Mouse (Mus musculus) hindbrain, embryonic 13.5 days (tissue): ENCODE measurements around the gene Gm4131. TPM values are rescaled to one million over a fixed set of nuclear protein-coding genes. Genes with fewer than 3 reads are reported as not detected.

ENCODE experiments used
- ATAC-seq: fragments of 200-750 bp; cut with Nextera tagmentation; 2 replicates; pipeline ENCODE4 v1.8.0; 2017; ENCODE audit warnings: moderate TSS enrichment; ENCODE audit not compliant: low FRiP score
- H3K27ac ChIP-seq: fragments of 300-500 bp; sonication (generic); 2 replicates; pipeline ENCODE4 v1.5.1; 2015; ENCODE audit warnings: inconsistent platforms, mild to moderate bottlenecking, moderate library complexity
- H3K27me3 ChIP-seq: fragments of 300-500 bp; sonication (generic); 2 replicates; pipeline ENCODE4 v1.6.1; 2015; ENCODE audit warnings: mild to moderate bottlenecking, inconsistent platforms
- H3K36me3 ChIP-seq: fragments of 300-500 bp; sonication (generic); 2 replicates; pipeline ENCODE4 v1.6.1; 2015; ENCODE audit warnings: mild to moderate bottlenecking, inconsistent platforms
- H3K4me1 ChIP-seq: fragments of 300-500 bp; sonication (generic); replicated peaks from 2 replicates; pipeline ENCODE4 v1.6.1; 2015; ENCODE audit warnings: inconsistent platforms
- H3K4me2 ChIP-seq: fragments of 300-500 bp; sonication (generic); 2 replicates; pipeline ENCODE4 v1.6.1; 2015; ENCODE audit warnings: inconsistent platforms, mild to moderate bottlenecking, moderate library complexity
- H3K4me3 ChIP-seq: fragments of 300-500 bp; sonication (generic); 2 replicates; pipeline ENCODE4 v1.5.1; 2015; ENCODE audit warnings: mild to moderate bottlenecking, inconsistent platforms
- H3K9ac ChIP-seq: fragments of 300-500 bp; sonication (generic); 2 replicates; pipeline ENCODE4 v1.6.1; 2015; ENCODE audit warnings: mild to moderate bottlenecking, inconsistent platforms
- H3K9me3 ChIP-seq: fragments of 300-500 bp; sonication (generic); 2 replicates; pipeline ENCODE4 v1.6.1; 2016; ENCODE audit warnings: inconsistent platforms
- WGBS: fragments of 180-500 bp; shearing (Covaris S2); methylation state at CpG from one replicate; pipeline ENCODE4 v1.1.7; 2015; 5-methylcytosine and 5-hydroxymethylcytosine counted together
- polyA plus RNA-seq: library from polyadenylated mRNA; unstranded; fragments of >200 nt; fragmentation: Nextera tagmentation; extraction: Ambion mirVana; gene quantifications from 2 replicates; pipeline ENCODE4 v1.2.1, GENCODE M21; 2015

The Gm4131 gene
- polyA plus RNA-seq, 1 experiment from 2014 or later = 0.30 TPM

DNA sequence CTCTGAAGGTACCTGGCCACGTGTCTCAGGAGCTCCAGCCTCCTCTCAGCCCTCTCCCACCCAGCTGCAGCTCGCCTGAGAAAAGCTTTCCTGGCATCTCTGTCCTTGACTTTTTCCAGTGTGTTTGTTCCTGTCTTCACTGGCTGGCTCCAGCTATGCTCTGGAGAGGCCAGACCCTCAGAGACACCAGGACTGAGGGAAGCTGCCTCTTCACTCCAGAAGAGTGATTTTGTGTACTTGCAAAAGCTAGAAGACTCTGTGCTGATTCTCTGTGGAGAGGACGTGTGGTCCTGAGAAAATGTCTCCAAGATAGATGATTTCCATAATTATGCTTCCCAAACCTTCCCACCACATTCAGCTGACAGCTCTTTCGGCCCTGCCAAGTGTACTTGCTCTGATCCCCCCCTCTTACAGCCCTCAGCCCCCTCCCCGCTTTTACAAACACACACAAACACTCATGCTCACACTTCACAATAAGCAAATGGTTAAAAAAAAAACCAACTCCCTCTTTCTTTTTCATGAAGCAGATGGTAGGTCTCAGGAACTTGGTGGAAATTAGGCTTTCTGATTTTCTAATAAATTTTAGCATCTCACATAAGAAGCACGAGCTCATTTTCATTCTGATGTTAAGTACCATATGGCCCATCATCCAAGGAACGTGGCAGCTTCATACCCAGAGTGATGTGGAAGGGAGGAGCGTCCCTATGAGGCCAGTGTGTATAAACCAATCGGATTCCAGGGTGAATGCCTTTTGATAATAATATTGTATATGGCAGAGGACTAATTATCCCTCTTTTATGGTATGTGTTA is 111.8 kb downstream of the Gm4131 start:
- no peak overlapping the region for H3K9ac ChIP-seq
- ATAC-seq = peak; percentile 76
- 47% methylated on average over 9 of the region's 9 CpGs for WGBS

DNA sequence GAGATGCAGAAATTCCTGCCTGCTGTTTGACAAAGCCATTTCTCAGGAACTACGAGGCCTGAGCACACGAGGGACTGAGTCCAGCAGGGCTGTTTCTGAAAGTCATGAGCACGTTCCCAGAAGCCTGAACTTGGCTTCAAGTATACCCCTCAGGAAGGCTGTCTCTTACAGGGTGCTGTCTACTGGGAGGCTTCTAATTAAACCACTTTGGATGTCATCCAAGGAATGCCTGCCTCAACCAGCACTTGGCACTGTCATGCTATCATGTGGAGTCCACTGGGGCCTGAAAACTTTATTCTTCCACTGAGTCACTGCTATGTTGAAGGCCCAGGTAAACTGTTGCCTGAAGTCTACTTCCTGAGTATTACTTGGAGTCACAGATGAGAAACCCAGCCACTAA is 112.6 kb downstream of the Gm4131 start:
- H3K4me1 ChIP-seq = peaks cover 27% of the 10 kb centered on the region
- no peak overlapping the region for H3K4me2 ChIP-seq
- no peak overlapping the region for H3K27ac ChIP-seq
- ATAC-seq = no peak
- H3K27me3 ChIP-seq = no peaks in the 10 kb centered on the region
- no peak overlapping the region for H3K4me3 ChIP-seq
- no peak overlapping the region for H3K9ac ChIP-seq
- 64% methylated on average over 3 of the region's 3 CpGs for WGBS
- H3K9me3 ChIP-seq = no peaks in the 10 kb centered on the region
- no peaks in the 10 kb centered on the region for H3K36me3 ChIP-seq

More for the DNA sequence above, 111.8 kb downstream of the Gm4131 start:
- Histone ChIP-seq H3K36me3 (no peaks in the 10 kb centered on the region), H3K27me3 (no peaks in the 10 kb centered on the region), H3K27ac (peak overlapping the region; percentile 70), H3K4me1 (peaks cover 27% of the 10 kb centered on the region), H3K9me3 (no peaks in the 10 kb centered on the region), H3K4me2 (0 out of 2 replicates have a peak overlapping the region, but pooled peaks have one; percentile 8), H3K4me3 (no peak overlapping the region)

DNA sequence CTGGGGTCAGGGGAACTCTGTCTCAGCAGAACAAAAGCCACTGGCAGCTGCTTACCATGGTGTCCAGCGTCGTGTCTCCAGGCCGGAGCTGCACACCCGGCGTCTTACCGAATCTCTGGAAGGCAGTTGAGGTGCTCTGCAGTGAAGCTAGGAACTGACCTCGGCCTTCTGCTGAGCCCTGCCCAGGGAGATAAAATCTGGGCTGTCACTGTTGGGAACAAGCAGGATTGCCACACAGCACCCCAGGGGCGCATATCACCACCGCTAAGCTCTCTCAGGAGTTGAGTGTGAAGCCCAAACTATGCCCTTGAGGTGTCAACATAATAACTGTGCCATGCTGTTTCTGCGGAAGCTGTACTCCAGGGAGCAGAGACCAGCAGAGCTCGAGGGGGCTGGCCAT is 113.4 kb downstream of the Gm4131 start:
- Histone ChIP-seq H3K27ac (no peak overlapping the region), H3K4me2 (no peak overlapping the region), H3K9ac (no peak overlapping the region), H3K4me3 (no peak overlapping the region), H3K27me3 (no peaks in the 10 kb centered on the region), H3K36me3 (no peaks in the 10 kb centered on the region), H3K4me1 (peaks cover 27% of the 10 kb centered on the region), H3K9me3 (no peaks in the 10 kb centered on the region)
- WGBS = 75% methylated on average over 11 of the region's 11 CpGs
- ATAC-seq = no peak

DNA sequence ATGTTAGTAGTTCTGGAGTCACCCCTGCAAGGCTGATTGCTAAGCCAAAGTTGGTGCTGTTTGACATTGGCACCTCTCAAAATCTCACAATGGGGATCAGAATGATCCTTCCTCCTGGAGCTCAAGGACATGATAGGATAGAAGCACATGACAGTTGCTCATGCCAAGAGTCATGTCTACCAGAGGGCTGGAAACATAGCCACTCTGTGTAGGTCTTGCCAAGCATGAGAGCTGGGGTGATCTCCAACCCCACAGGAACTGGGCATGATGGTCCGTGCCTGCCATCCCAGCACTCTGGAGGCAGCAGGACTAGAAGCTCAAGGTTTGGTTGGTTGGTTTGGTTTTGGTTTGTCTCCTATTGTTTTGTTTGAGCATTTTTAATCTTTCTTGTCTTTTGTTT is 116.0 kb downstream of the Gm4131 start:
- no peak overlapping the region for H3K4me2 ChIP-seq
- WGBS = 96% methylated on average over 1 of the region's 1 CpGs
- no peaks in the 10 kb centered on the region for H3K27me3 ChIP-seq
- H3K4me1 ChIP-seq = peaks cover 20% of the 10 kb centered on the region
- no peak overlapping the region for H3K4me3 ChIP-seq
- no peaks in the 10 kb centered on the region for H3K9me3 ChIP-seq
- no peak overlapping the region for H3K9ac ChIP-seq
- no peaks in the 10 kb centered on the region for H3K36me3 ChIP-seq
- no peak overlapping the region for H3K27ac ChIP-seq
- no peak for ATAC-seq

GRCm38 (mm10) chr14:62447214-62447548 is 119.5 kb downstream of the Gm4131 start:
- no peak for ATAC-seq
- WGBS = 84% methylated on average over 3 of the region's 3 CpGs
- H3K36me3 ChIP-seq = no peaks in the 10 kb centered on the region
- H3K27ac ChIP-seq = no peak overlapping the region
- H3K9ac ChIP-seq = no peak overlapping the region
- no peak overlapping the region for H3K4me3 ChIP-seq
- no peaks in the 10 kb centered on the region for H3K27me3 ChIP-seq
- H3K4me1 ChIP-seq = peaks cover 5% of the 10 kb centered on the region
- H3K9me3 ChIP-seq = no peaks in the 10 kb centered on the region
- no peak overlapping the region for H3K4me2 ChIP-seq

DNA sequence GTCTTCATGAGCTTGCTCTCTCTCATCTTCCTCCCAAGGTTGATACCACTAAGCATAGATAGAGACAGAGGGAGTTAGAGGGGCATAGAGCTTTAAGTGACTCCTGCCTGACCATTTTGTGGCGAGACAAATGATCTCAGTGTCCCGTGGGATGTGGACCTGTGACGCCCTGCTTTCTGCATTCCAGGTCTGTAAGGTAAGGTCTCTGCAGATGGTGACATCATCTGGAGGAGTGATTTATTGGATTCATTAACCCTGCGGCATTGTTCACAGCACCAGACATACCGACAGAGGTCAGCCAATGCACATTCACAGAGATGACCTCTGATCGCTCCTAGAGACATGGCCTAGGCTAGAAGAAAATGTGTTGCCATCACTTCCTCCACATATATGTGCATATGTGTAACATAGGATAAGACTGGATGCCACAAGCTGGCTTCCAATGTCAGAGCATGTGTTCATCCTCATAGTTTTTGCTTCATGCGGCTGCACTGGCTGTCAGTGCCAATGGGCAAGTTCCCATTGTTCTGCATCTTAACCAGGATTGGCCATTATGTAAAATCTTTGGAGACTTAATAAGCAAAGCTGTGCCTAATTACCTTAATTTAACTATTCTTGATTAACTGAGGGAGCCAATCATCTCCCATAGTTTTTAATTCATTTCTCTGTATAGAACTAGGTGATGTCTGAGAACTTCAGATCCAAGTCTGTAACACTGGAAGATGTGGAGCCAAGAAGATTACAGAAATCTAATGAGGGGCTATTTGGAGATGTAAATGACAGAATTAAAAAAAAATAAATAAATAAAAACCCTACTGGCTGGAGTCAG is 120.1 kb downstream of the Gm4131 start:
- Histone ChIP-seq H3K4me3 (no peak overlapping the region), H3K27ac (no peak overlapping the region), H3K27me3 (no peaks in the 10 kb centered on the region), H3K4me1 (peaks cover 5% of the 10 kb centered on the region), H3K9me3 (no peaks in the 10 kb centered on the region), H3K36me3 (no peaks in the 10 kb centered on the region), H3K4me2 (no peak overlapping the region), H3K9ac (no peak overlapping the region)
- WGBS = 53% methylated on average over 7 of the region's 7 CpGs
- no peak for ATAC-seq

DNA sequence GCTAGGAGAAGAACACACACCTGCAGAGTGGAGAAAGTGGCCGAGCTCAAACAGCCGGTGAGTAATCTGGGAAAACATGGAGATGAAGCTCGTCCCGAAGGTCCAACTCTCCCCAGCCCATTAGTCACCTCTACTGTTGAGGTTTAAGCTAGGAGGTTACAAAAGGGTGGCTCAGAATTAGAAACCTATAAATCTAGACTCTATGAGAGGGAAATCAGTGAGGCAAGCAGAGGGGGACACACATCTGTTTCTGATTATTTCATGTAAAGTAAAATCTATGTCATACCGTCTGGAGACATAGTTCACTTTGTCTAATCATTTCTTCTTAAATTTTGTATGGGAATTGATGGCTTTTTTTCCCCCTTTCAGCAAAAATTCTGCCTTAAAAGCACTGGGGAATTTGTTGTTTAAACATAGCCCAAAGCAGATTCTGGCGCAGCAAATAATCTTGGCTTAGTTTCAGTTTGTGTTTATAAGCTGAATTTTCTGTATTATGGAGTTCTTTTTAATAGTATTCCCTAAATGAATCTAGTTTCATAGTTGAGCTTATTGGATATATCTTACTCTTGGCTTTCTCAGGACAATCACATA is 122.8 kb downstream of the Gm4131 start:
- peaks cover 5% of the 10 kb centered on the region for H3K4me1 ChIP-seq
- WGBS = 89% methylated on average over 6 of the region's 6 CpGs
- H3K4me2 ChIP-seq = no peak overlapping the region
- no peaks in the 10 kb centered on the region for H3K27me3 ChIP-seq
- H3K9me3 ChIP-seq = no peaks in the 10 kb centered on the region
- ATAC-seq = no peak
- no peak overlapping the region for H3K27ac ChIP-seq
- H3K4me3 ChIP-seq = no peak overlapping the region
- H3K9ac ChIP-seq = no peak overlapping the region
- H3K36me3 ChIP-seq = no peaks in the 10 kb centered on the region

DNA sequence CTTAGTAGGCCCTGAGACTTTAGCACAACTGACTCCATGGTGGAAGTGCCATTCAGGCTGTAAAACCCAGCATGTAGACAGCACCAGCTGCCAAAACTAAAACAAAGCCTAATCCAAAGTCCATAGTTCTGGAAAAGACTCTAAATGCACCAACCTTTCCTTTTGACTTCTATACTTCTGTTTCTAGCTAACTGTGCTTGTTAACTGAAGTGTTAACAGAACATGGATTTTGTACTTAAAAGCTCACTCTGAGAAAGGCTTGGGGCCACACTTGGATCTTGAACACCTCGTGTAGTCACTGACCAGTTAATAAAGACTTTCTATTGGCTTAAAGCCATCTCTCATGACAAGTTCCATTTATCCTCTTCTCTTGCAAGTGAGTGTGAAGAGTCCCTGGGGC is 123.8 kb downstream of the Gm4131 start:
- H3K4me1 ChIP-seq = peaks cover 5% of the 10 kb centered on the region
- no peaks in the 10 kb centered on the region for H3K9me3 ChIP-seq
- ATAC-seq = no peak
- 86% methylated on average over 1 of the region's 1 CpGs for WGBS
- H3K4me3 ChIP-seq = no peak overlapping the region
- no peaks in the 10 kb centered on the region for H3K36me3 ChIP-seq
- H3K27me3 ChIP-seq = no peaks in the 10 kb centered on the region
- H3K9ac ChIP-seq = no peak overlapping the region
- no peak overlapping the region for H3K27ac ChIP-seq
- H3K4me2 ChIP-seq = no peak overlapping the region

- H3K4me3 ChIP-seq = no peak overlapping the region
- no peaks in the 10 kb centered on the region for H3K27me3 ChIP-seq
- no peaks in the 10 kb centered on the region for H3K36me3 ChIP-seq
- H3K4me2 ChIP-seq = no peak overlapping the region
- no peak overlapping the region for H3K27ac ChIP-seq
- H3K9me3 ChIP-seq = no peaks in the 10 kb centered on the region
- ATAC-seq = no peak
- H3K9ac ChIP-seq = no peak overlapping the region
- H3K4me1 ChIP-seq = no peaks in the 10 kb centered on the region
Observed at GRCm38 (mm10) chr14:62440036-62440435, 126.7 kb downstream of the Gm4131 start.

- no peaks in the 10 kb centered on the region for H3K9me3 ChIP-seq
- no peaks in the 10 kb centered on the region for H3K36me3 ChIP-seq
- H3K4me1 ChIP-seq = no peaks in the 10 kb centered on the region
- 95% methylated on average over 4 of the region's 4 CpGs for WGBS
- H3K4me3 ChIP-seq = no peak overlapping the region
- no peak for ATAC-seq
- no peaks in the 10 kb centered on the region for H3K27me3 ChIP-seq
- H3K4me2 ChIP-seq = no peak overlapping the region
- H3K9ac ChIP-seq = no peak overlapping the region
- H3K27ac ChIP-seq = no peak overlapping the region
Observed at GRCm38 (mm10) chr14:62438236-62438635, 128.5 kb downstream of the Gm4131 start.

DNA sequence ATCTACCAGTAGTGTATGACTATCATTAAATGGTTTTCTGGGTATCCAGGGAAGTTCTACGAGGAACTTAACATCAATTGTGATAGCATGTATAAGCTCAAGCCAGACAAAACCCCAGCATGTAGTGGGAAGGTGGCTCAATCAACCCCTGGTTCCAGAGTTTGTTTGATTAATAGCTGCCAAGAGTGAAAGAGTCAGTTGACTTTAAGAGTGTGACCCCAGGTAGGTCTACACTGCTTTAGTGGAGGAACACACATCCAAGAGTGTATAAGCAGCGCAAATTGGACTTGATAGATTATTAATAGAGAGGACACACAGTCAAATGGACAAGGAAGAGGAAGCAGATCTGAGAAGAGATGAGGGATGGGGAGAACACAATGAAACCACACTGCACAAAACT is 128.9 kb downstream of the Gm4131 start:
- ATAC-seq = no peak
- WGBS = 94% methylated on average over 2 of the region's 2 CpGs

GRCm38 (mm10) chr14:62425277-62425691 is 141.4 kb downstream of the Gm4131 start:
- Histone ChIP-seq H3K36me3 (no peaks in the 10 kb centered on the region), H3K27ac (no peak overlapping the region), H3K9me3 (no peaks in the 10 kb centered on the region), H3K27me3 (no peaks in the 10 kb centered on the region), H3K4me1 (peaks cover 5% of the 10 kb centered on the region), H3K4me3 (no peak overlapping the region), H3K9ac (no peak overlapping the region), H3K4me2 (no peak overlapping the region)
- ATAC-seq = no peak
- WGBS = 72% methylated on average over 2 of the region's 2 CpGs

More for the DNA sequence above, 128.9 kb downstream of the Gm4131 start:
- Histone ChIP-seq H3K4me3 (no peak overlapping the region), H3K27me3 (no peaks in the 10 kb centered on the region), H3K27ac (no peak overlapping the region), H3K4me1 (no peaks in the 10 kb centered on the region), H3K9me3 (no peaks in the 10 kb centered on the region), H3K9ac (no peak overlapping the region), H3K4me2 (no peak overlapping the region), H3K36me3 (no peaks in the 10 kb centered on the region)
